Mouse (Mus musculus) mature B cell (primary cell): ENCODE measurements around the gene Rpl32.

ENCODE experiments used
- in situ Hi-C: fragments of 300-500 bp; cut with MboI; formaldehyde crosslinking; loops from 2 replicates; pipeline ENCODE4 v1.14.3; 2019

Gene Rpl32

DNA sequence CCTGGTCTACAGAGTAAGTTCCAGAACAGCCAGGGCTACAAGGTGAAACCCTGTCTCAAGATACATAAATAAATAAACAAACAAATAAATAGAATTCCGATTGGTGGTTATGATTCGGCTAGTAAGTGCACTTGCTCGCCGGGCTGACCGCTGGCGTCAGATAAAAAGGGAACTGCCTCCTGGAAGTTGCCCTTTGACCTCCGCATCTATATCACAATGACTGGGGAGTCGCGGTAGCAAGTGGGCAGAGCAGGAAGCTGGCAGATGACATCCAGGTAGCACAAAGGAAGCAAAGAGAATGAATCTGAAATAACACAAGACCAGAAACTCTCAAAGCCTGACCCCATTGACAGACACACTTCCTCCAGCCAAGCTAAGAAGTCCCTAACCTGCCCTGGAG is 41.2 kb downstream of the Rpl32 start:
- in situ Hi-C loops = no loop called here

DNA sequence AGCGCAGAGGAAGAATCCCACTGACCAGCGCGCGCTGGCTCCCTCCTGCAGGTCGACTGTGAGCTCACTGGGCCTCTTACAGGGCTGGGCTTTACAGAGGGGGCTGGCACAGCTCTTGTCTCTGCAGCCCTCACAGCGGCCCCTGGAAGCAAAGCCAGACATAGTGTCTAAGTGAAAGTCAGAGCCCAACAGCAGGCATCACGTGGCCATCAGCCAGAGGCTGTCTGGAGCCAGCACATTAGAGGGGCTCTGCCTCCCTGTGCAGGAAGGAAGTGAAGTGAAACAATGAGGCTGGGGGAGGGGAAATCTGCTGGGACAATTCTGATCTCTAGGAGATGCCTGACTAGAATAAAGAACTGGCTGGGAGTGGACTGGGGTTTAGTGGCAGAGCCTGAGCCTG is 44.4 kb downstream of the Rpl32 start:
- in situ Hi-C loops = no loop called here

DNA sequence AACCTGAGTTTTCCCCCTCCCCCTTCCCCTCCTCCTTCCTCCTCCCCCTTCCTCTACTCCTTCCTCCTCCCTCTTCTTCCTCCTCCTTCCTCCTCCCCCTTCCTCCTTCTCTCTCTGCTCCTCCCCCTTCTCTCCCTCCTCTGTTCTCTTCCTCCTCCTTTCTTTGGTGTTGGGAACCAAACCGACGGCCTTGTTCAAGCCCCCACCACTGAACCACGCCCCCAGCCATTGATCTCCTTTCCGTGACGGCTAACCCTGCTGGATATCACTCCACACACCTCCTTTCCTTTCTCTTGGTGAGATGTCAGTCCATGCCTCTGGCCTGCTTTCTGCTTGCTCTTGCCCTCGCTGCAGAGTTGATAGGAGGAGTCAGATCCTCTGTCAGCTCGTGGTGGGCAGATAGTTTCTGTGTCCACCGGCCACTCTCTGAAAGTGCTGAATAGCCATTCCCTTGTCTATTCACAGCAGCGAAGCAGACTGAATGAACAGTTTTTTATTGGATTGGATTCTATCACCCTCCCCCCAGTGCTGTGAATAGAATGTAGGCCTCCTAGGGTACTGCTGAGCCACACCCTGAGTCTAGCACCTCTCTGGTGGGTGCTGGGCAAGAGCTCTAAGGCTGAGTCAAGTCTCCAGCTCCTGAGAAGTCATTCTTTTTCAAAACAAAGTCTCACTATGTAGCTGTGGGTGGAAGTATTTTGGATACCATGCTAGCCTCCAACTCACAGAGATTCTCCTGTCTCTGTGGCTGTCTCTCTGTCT is 46.4 kb downstream of the Rpl32 start, which contains the start of gene Tmem40:
Gene Tmem40 (minus strand): TSS at position 416 of the 762 bp plus-strand sequence.
- in situ Hi-C loops = no loop called here

DNA sequence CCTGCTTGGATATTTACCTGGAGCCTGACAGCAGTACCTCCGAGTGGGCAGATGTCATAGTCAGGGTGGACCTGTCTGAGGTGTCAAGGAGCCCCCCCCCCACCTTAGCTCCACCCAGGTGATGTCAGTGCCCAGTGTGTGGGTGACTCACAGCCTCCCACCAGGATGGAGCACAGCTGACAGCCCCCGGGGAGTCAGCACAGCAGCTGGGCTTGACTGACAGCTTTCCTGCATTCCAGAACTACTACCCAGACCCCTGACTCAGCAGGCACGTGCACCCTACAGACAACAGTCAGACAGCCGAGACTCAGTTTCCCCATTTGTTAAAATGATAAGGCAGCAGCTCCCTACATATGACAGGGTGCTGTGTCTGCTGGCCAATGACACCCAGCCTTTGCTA is 47.6 kb downstream of the Rpl32 start:
- in situ Hi-C loops = no loop called here

DNA sequence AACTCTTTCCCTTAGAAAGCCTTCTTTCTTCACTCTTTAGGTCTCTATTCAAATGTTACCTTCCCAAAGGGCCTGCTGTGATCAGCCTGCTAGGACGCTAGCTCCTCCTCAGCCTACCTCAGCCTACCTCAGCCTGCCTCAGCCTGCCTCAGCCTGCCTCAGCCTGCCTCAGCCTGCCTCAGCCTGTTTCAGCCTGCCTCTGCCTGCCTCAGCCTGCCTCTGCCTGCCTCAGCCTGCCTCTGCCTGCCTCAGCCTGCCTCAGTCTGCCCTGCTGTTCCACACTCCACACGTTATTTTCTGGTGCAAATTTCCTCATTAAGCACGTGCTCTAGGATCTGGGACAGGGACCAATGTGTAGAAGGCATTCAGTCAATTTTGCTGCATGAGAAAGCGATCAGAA is 48.4 kb downstream of the Rpl32 start:
- in situ Hi-C loops = no loop called here

DNA sequence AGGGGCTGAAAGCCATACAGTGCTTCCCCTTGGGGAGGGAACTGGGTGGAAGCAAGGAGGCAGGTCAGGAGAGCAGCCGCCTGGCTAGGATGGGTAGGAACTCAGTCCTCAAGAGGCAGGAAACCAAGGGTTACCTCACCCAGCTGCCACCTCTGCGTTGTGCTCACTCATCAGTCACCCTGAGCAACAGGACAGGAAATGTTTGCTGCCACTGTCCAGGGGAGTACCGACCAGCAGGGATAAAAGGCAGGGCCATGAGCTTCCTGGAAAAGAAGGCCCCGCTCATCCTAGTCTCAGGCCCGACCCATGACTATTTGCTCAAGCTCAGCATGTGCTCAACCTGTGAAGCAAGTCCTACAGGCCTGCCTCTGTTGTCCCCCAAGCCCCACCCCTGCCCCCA is 49.1 kb downstream of the Rpl32 start:
- in situ Hi-C loops = no loop called here

DNA sequence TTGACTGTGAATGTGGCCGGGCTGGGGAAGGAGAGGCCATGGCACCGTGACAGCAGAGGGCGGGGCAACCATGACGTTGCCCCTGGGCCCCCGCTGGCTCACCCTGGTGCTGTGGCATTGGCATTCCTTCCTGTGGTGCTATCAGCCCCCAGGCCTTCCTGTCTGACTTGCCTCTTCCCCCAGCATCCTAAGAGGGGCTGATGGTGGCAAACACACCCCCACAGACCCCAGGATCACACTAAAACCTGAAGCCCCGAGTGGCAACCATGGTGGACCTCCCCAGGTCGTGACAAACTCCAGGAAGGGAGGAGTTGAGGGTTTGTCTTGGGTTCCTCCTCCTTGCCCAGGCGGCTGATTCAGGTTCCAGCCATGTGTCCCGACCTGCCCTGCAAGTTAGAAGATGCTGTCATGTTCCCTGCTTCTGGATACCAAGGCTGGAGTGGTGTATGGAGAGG is 49.5 kb downstream of the Rpl32 start:
- in situ Hi-C loops = no loop called here

DNA sequence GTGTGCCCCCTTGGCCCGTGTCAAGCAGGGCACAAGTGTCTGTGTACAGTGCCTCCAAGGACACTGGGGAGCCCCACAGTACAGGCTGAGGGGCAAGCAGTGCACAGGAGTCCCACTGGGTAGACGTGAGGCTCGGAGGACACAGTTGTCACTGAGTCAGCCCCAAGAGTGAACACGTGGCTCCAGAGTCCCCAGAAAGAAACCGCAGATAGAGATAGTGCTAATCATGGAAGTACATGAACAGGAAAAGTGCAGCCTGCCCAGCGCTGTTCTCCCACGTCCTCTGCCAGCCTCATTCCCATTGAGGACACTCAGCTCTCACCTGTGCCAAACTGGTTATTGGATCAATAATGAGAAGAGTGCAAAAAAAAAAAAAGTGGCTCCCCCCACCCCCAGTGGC is 53.0 kb downstream of the Rpl32 start:
- in situ Hi-C loops = no loop called here
